Mouse (Mus musculus) neural tube, embryonic 11.5 days (tissue): ENCODE measurements around the gene Lurap1. TPM values are rescaled to one million over a fixed set of nuclear protein-coding genes. Genes with fewer than 3 reads are reported as not detected.

ENCODE experiments used
- ATAC-seq: fragments of 200-750 bp; cut with Nextera tagmentation; 2 replicates; pipeline ENCODE4 v1.8.0; 2017; ENCODE audit warnings: moderate number of reproducible peaks, mild to moderate bottlenecking, moderate TSS enrichment, moderate library complexity; ENCODE audit not compliant: insufficient read depth, low FRiP score, low TSS enrichment
- DNase-seq: peaks from one replicate; pipeline ENCODE4 v3.0.0-alpha.2; 2015; ENCODE audit warnings: low spot score
- H3K27ac ChIP-seq: fragments of 300-500 bp; sonication (generic); 2 replicates; pipeline ENCODE4 v1.5.1; 2014; ENCODE audit warnings: low read depth, mild to moderate bottlenecking, low read length
- H3K27me3 ChIP-seq: fragments of 300-500 bp; sonication (generic); 2 replicates; pipeline ENCODE4 v1.6.1; 2014; ENCODE audit warnings: mild to moderate bottlenecking, low read length, mixed read lengths; ENCODE audit not compliant: control insufficient read depth, insufficient read depth
- H3K36me3 ChIP-seq: fragments of 300-500 bp; sonication (generic); 2 replicates; pipeline ENCODE4 v1.6.1; 2014; ENCODE audit warnings: mild to moderate bottlenecking, low read length, moderate library complexity, mixed read lengths; ENCODE audit not compliant: control insufficient read depth, insufficient read depth
- H3K4me1 ChIP-seq: fragments of 300-500 bp; sonication (generic); 2 replicates; pipeline ENCODE4 v1.6.1; 2014; ENCODE audit warnings: low read length, mixed read lengths; ENCODE audit not compliant: control insufficient read depth, insufficient read depth
- H3K4me2 ChIP-seq: fragments of 300-500 bp; sonication (generic); 2 replicates; pipeline ENCODE4 v1.6.1; 2014; ENCODE audit warnings: low read depth, mild to moderate bottlenecking, moderate library complexity
- H3K4me3 ChIP-seq: fragments of 300-500 bp; sonication (generic); 2 replicates; pipeline ENCODE4 v1.5.1; 2014; ENCODE audit warnings: low read depth, low read length
- H3K9ac ChIP-seq: fragments of 300-500 bp; sonication (generic); 2 replicates; pipeline ENCODE4 v1.6.1; 2014; ENCODE audit warnings: mild to moderate bottlenecking, low read length
- H3K9me3 ChIP-seq: fragments of 300-500 bp; sonication (generic); 2 replicates; pipeline ENCODE4 v1.6.1; 2016; ENCODE audit warnings: low read length; ENCODE audit not compliant: control insufficient read depth
- WGBS: fragments of 180-500 bp; shearing (Covaris S2); extraction: QIAGEN DNeasy Blood & Tissue Kit; methylation state at CpG from one replicate; pipeline ENCODE4 v1.1.7; 2014; 5-methylcytosine and 5-hydroxymethylcytosine counted together
- polyA plus RNA-seq: library from polyadenylated mRNA; unstranded; fragments of >200 nt; fragmentation: Nextera tagmentation; extraction: Ambion mirVana; gene quantifications from 2 replicates; pipeline ENCODE4 v1.2.1, GENCODE M21; 2014

The Lurap1 gene
- polyA plus RNA-seq, 1 experiment from 2014 or later: 1.4 TPM

DNA sequence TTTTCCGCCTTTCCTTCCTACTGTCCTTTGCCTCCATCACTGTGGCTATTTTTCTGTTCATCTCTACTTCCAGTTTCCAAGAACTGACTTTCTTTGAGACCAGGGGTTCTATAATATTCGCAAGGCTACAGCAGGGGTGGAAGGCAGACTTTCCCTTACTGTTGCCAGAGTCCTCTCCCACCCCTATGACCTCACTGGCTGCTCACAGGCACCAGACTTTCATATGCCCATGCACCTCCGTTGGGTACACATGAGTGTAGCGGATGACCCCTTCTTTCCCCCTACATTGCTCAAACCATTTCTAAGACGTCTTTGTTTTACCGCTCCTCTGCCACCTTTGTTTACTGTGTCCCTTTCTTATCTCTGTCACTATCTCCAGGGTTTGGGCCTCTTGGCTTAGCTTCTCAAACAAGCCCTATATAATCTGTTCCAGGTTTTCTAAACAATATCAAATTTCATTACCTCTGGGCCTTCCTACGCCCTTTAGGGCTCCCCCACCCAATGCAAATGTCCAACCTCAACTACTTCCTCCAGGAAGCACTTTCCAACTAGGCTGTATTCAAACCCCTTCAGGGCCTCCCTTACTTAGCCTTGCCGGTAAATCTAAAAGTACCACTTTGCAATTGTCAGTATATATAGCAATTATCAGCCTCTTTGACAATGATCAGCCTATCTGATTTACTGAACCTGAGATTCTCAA lies 14.7 kb upstream of the Lurap1 start:
- WGBS: 68% methylated on average over 8 of the region's 8 CpGs
- no peaks in the 10 kb centered on the region for H3K4me1 ChIP-seq

GRCm38 (mm10) chr4:116164759-116165554 lies 13.8 kb upstream of the Lurap1 start:
- no peak overlapping the region for H3K4me3 ChIP-seq
- DNase-seq (no peak), ATAC-seq (no peak)
- H3K27me3 ChIP-seq: no peaks in the 10 kb centered on the region
- H3K9ac ChIP-seq: no peak overlapping the region
- H3K27ac ChIP-seq: no peak overlapping the region
- H3K4me1 ChIP-seq: no peaks in the 10 kb centered on the region
- H3K36me3 ChIP-seq: no peaks in the 10 kb centered on the region
- no peak overlapping the region for H3K4me2 ChIP-seq
- H3K9me3 ChIP-seq: no peaks in the 10 kb centered on the region
- WGBS: 81% methylated on average over 2 of the region's 2 CpGs

More for the DNA sequence above, 14.7 kb upstream of the Lurap1 start:
- H3K4me3 ChIP-seq: no peak overlapping the region
- no peaks in the 10 kb centered on the region for H3K9me3 ChIP-seq
- DNase-seq (no peak), ATAC-seq (no peak)
- no peak overlapping the region for H3K27ac ChIP-seq
- no peaks in the 10 kb centered on the region for H3K36me3 ChIP-seq
- no peak overlapping the region for H3K9ac ChIP-seq
- no peak overlapping the region for H3K4me2 ChIP-seq
- H3K27me3 ChIP-seq: no peaks in the 10 kb centered on the region

GRCm38 (mm10) chr4:116162142-116162541 lies 11.0 kb upstream of the Lurap1 start:
- ATAC-seq (no peak), DNase-seq (no peak)
- Histone ChIP-seq H3K27ac (no peak overlapping the region), H3K9me3 (no peaks in the 10 kb centered on the region), H3K4me3 (no peak overlapping the region), H3K9ac (no peak overlapping the region), H3K4me2 (no peak overlapping the region), H3K4me1 (no peaks in the 10 kb centered on the region), H3K27me3 (no peaks in the 10 kb centered on the region), H3K36me3 (peaks cover 12% of the 10 kb centered on the region)
- 86% methylated on average over 4 of the region's 4 CpGs for WGBS

- Histone ChIP-seq H3K9me3 (no peaks in the 10 kb centered on the region), H3K4me2 (no peak overlapping the region), H3K9ac (no peak overlapping the region), H3K4me3 (no peak overlapping the region), H3K36me3 (peaks cover 16% of the 10 kb centered on the region), H3K4me1 (no peaks in the 10 kb centered on the region), H3K27ac (no peak overlapping the region), H3K27me3 (no peaks in the 10 kb centered on the region)
- 82% methylated on average over 3 of the region's 3 CpGs for WGBS
- ATAC-seq (no peak), DNase-seq (no peak)
Measured at GRCm38 (mm10) chr4:116160769-116161168, 9.6 kb upstream of the Lurap1 start.

DNA sequence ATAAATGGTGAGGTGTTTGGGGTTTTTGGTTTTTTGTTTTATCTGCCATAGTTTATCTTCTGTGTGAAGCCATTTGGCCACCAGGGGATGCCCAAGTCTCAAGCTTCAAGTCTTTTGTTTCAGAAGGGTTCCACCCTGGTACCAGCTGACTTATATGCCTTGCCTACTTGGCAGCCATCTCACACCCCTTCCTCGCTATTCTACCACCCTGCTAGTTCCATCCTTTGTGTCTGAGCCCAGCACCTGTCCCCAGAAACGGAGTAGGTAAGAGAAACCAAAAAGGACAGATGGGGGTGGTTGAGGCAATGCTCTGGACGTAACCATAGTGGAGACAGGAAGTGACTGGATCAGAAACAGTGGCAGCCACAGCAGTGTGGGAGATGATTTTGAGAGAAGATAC lies 8.8 kb upstream of the Lurap1 start:
- Histone ChIP-seq H3K9ac (no peak overlapping the region), H3K27ac (no peak overlapping the region), H3K4me3 (no peak overlapping the region), H3K36me3 (peaks cover 18% of the 10 kb centered on the region), H3K4me2 (no peak overlapping the region), H3K9me3 (no peaks in the 10 kb centered on the region), H3K27me3 (no peaks in the 10 kb centered on the region), H3K4me1 (no peaks in the 10 kb centered on the region)
- DNase-seq: peak; percentile 44
- 82% methylated on average over 3 of the region's 3 CpGs for WGBS
- ATAC-seq: no peak

DNA sequence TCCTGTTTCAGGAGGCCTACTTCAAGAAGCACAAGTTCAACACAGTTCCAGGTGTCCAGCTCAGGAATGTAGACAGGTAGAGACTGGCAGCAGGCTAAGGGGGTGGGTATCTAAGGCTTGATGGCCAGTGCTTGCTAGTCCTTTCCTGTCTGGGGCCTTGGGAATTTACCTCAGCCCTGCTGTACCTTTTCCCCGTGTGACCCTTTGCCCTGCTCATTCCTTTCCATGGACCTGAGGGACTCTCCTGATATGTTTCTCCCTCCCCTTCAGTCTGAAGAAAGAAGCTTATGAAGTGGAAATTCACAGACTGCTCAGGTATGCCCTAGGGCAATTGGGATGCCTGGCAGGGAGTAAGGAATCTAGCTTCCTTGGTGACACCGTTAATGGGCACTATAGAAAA lies 6.7 kb upstream of the Lurap1 start:
- Histone ChIP-seq H3K27me3 (no peaks in the 10 kb centered on the region), H3K36me3 (peaks cover 22% of the 10 kb centered on the region), H3K4me3 (no peak overlapping the region), H3K4me2 (no peak overlapping the region), H3K9ac (no peak overlapping the region), H3K4me1 (no peaks in the 10 kb centered on the region), H3K9me3 (no peaks in the 10 kb centered on the region), H3K27ac (no peak overlapping the region)
- WGBS: 92% methylated on average over 2 of the region's 2 CpGs
- DNase-seq (no peak), ATAC-seq (no peak)

GRCm38 (mm10) chr4:116152702-116153101 lies 1.6 kb upstream of the Lurap1 start:
- Histone ChIP-seq H3K27ac (no peak overlapping the region), H3K27me3 (no peaks in the 10 kb centered on the region), H3K9ac (no peak overlapping the region), H3K4me1 (peaks cover 7% of the 10 kb centered on the region), H3K4me3 (no peak overlapping the region), H3K4me2 (no peak overlapping the region), H3K36me3 (peaks cover 15% of the 10 kb centered on the region), H3K9me3 (no peaks in the 10 kb centered on the region)
- no peak for DNase-seq
- ATAC-seq: no peak
- WGBS: 93% methylated on average over 15 of the region's 15 CpGs

- H3K9ac ChIP-seq: peak overlapping the region; percentile 85
- peaks cover 7% of the 10 kb centered on the region for H3K4me1 ChIP-seq
- H3K36me3 ChIP-seq: peaks cover 10% of the 10 kb centered on the region
- DNase-seq (no peak), ATAC-seq (peak; percentile 17; the same call in 1 of the 2 replicates)
- no peaks in the 10 kb centered on the region for H3K9me3 ChIP-seq
- no peaks in the 10 kb centered on the region for H3K27me3 ChIP-seq
- no peak overlapping the region for H3K27ac ChIP-seq
- peak overlapping the region; percentile 76 for H3K4me2 ChIP-seq
- WGBS: 24% methylated on average over 4 of the region's 4 CpGs
- peak overlapping the region; percentile 56 for H3K4me3 ChIP-seq
Measured at GRCm38 (mm10) chr4:116150862-116151221, 296 bp downstream of the Lurap1 start.
